Mouse (Mus musculus) liver, postnatal 0 days (tissue): Measurements from ENCODE around the gene Slc7a4.

Experiments
- CTCF ChIP-seq: sonication (generic); IDR thresholded peaks from 2 replicates; pipeline ENCODE4 v1.5.1; 2016; ENCODE audit warnings: antibody characterized with exemption, low read depth
- EP300 ChIP-seq: IDR thresholded peaks from 2 replicates; pipeline ENCODE4 v1.6.1; 2016; ENCODE audit warnings: antibody characterized with exemption, low read depth, mild to moderate bottlenecking

- TF ChIP-seq EP300 = no peak
- no peak for TF ChIP-seq CTCF
Observed at GRCm38 (mm10) chr16:17529981-17530586, 52.9 kb downstream of the Slc7a4 start.
